Mouse (Mus musculus) adrenal gland, postnatal 36 days (tissue): ENCODE measurements at regions not wholly inside any gene's neighbourhood (a gene's known extent, or its start where the extent isn't known, plus 50 kb on each side); places are given as distances from the start of the nearest gene placed in this dataset.
A peak's percentile ranks its signal among the peaks of the same experiment; 100 is the strongest.

Experiments
- DNase-seq, 2 experiments: peaks; one replicate each; pipeline ENCODE4 v3.0.0; 2021; ENCODE audit warnings: mixed read lengths in 1 of 2

DNA sequence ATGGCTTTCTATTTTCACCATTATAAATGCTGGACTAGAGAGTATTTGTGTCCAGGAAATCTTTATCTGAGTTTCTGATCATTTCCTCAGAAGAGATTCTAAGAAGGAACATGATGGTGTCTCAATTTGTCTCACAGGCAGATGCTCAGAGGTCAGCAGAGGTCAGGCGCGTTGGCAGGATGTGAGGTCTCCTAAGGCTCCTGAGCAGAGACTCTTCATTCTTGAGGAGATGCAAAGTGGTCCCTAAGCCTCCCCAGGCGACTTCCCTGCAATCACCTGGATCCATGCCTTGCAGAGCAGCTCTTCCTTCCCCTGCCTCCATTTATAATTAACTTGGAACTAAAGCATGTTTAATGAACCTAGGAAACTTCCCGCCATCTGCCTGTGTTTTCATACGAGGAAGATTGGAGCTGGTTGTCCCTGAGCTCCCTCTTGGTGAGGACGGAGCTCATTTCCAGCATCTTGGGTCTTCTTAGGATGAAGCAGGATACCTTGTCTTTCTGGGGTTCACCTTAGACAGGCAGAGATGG, 71.8 kb downstream of the Arf2 start:
- DNase-seq, result no peak

DNA sequence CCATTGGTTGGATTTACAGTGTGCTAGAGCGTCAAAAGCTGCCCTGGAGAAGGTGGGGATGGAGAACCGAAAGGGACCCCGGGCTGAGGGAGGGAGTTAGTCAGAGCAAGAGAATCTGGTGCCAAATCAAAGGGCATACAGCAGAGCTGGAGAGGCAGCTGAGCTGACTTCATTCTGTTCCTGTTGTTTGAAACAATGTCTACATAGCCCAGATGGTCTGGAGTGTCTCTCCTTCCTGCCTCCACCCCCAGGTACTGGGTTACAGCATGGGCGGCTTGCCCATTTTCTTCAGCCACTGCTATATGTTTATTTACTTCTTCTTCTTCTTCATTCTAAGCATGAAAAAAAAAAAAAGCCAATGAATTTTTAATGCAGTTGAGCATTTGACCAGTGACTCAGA, 78.7 kb downstream of the Arf2 start:
- DNase-seq, result no peak

DNA sequence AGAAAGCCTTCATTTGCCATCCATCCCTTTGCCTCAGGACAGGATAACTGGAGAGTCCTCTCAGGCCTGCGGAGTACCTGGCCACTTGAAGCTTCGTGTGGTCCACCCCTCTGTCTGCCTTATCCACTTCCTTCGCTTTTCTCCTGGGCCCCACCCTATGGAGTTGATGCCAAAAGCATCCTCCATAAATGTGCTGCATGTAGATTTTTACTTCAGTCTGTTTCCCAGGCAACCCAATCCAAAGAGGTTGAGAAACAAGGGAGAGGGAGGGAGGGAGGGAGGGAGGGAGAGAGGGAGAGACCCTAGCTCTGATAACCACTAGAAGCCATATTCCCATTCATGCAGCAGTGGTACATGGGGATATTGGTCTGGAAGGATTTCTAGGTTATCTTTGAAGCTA, 80.7 kb upstream of the Crhr1 start:
- no peak for DNase-seq

DNA sequence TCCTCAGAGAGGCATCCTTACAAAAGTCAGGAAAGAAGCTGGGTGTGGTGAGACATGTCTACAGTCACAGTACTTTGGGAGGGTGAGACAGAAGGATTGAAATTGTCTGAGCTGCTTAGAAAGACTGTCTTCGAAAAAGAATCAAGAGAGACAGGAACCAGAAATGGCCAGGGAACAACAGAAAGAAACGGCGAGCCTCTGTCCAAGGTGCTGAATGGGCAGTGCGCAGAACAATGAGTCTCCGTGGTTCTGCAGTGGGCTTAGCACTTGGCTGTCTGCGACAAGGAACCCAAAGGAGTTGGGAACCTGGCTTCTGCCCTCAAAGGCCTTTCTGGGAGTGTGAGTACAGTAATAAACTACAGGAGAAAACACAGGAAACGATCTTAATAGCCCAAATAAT, 79.4 kb upstream of the Crhr1 start:
- DNase-seq, result peak; percentile 35 to 45

DNA sequence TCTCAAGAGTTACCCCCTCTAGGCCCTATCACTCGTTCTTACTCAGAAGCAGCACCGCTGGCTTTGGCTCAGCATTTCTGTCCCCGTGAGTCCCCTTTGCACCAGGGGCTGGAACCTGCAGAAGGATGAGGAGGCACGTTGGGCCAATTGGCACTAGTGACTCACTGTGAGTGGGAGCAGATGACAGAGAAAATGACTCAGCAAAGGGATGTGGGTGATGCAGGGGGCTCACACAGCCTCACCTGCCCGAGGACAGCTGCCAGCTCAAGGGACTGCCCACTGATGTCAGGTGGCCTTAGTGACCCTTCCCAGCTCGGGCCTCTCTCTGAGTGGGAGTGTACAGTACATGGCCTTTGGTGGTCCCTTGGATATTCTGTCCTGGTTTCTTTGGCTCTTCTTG, 76.7 kb upstream of the Crhr1 start:
- DNase-seq, result no peak

DNA sequence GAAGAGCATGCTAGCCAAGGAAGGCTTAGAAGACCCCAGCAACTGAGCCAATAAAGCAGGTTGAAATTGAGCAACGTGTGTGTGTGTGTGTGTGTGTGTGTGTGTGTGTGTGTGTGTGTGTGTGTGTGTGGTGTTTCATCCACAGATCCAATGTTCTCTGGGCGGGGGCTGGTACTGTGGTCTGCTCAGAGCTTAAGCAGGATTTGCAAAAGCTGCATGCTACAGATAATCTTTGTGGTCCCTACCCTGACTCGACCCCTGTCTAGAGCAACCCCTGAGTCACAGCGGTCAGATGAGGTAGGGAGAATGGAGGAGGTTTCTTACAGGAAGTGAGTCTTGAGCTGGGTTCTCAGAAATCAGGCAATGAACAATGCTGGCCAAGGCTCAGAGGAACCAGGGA, 75.6 kb upstream of the Crhr1 start:
- no peak for DNase-seq

DNA sequence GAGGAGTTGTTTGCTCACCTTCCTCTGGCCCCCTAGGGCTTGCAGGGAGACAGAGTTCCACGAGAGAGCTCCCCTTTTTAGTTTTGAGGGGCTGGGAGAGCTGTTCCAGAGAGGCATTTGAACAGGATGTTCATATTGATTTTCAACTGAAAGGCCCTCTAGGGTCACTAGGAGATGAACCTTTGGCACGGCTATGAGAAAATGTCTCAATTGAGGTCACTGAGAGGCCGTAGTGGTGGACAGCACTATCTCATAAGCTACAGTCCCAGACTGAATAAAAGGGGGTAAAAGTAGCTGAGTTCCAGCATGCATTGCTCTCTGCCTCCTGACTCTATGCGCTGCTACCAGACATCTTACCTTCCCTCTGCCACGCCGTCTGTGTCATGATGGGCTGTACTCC, 74.1 kb upstream of the Crhr1 start:
- DNase-seq, result no peak

DNA sequence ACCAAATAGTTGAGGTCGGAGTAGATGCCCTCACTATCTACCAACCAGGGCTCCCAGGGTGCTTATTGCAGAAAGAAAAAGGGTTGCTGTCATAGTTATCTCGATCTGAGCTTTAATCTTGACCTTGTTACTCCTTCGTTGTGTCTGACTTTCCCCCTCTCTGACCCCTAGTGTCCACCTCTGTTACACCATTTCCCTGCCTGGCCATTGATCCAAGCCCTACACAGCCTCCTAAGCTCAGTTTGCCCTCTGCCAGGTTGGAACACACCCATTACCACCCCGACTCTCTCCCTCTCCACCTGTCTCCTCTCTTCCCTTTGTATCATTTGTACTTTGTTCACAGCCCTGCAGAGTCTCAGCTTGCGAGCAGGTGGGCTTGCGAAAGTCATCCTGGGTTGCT, 73.6 kb upstream of the Crhr1 start:
- no peak for DNase-seq

DNA sequence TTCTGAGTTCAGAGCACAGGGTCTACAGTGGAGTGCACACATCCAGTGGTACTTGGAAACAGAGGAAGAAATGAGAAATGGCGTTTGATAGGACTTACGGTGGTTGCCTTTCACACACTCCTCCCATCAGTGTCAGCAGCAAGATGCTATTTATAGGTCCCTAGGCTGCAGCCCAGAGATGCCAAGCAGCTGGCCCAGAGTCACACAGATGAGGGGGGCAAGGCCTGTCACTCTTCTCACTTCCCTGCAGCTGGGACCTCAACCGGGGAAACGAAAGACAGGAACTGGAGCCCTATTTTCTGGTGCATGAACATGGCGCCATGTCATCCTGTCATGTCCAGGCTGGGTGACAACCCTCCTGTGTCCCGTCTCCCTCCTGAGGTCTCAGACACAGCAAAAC, 71.3 kb upstream of the Crhr1 start:
- no peak for DNase-seq

DNA sequence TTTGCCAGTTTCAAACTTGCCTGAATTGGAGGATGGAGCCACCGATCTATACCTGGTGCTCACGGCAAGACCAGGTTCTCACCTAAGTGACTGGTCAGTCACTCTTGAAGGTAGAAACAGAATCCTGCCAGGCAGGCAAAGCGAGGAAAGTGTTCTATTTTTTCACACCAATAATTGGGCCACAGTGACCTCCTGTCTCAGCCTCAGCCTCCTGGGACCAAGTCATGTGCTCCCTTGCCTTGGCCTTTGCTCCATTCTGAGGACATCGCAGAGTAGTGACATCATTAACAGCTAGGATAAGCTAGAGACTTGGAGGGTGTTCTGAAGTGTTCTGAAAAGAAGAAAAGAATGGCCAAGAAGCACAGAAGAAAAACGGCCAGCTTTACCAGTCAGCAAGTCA, 67.5 kb upstream of the Crhr1 start:
- DNase-seq, result peak; percentile 10 to 15

DNA sequence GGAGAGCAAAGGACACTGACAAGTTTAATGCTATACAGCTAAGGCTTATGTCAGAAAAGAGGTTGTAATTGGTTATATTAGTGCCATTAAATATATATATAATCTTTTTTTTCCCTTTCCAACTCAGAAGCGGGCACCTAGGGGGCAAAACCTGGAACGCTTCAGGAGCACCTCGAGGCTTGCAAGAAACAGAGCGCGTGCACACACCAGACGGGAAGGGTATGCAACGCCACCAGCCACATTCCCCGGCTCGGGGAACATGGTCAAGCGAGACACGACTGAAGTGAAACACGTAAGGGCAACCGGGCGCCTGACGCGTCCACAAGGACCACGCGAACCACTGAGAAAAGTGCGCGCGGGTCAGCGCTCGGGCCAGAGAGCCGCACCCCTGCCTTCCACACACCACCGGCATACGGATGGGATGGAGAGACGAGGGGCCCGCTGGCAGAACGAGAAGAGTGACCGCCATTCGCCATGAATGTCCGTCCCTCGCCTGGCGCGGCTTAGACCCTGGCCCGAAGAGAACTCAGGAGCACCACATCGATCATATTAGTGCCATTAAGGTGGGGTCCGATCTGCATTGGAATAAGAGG, 60.0 kb upstream of the Crhr1 start:
- no peak for DNase-seq

DNA sequence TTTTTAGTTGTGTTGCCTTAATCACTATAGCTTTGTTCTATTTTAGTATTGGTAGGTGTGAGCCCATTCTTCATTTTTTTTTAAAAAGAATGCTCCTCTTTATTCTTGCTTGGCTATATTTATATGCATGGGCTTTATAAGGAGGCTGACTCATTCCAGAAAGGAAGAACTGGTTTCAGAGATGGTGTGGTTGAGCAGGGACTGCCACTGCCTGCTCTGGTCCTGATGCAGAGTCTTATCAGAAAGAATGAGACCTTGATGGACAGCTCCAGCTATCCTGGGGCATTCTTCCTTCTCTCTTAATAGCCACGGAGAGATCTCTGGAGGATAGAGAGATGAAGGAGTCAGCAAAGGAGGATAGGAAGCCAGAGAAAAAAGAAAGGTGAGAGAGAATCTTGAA, 57.9 kb upstream of the Crhr1 start:
- DNase-seq, result no peak

DNA sequence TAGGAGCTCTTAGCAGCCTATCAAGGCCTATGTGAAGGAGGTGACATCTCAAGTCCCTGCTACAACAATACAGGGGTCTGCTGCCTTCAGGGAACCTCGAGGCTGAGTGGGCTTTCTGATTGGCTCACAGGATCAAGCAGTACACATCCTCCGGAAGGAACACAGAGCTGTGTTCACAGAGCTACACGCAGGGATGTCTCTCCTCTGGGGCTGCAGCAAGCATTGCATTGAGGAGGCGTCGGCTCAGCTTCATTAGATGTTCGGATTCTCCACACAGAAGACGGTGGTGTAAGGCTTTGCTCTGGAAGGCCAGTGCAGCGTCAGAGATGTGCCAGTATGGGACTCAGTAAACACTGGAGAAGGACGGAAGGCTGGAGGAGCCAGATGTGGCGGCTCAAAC, 57.3 kb upstream of the Crhr1 start:
- DNase-seq, result no peak

DNA sequence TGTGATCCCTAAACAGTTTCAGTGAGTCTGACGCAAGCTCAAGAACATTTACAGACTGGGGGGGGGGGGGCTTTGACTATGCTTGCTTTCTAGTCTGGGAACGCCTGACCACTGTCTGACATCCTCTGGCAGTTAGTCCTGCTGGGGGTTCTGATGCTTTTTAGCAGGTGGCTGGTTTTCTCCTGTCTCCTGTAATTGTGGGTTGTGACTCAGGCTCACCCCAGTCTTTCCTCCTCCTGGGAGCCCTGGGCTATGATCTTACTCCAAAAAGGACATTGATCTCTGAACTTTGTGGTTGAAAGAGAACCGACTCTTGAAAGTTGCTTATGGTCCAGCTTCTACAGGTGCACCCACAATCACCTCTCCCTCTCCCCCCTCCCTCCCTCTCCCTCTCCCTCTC, 50.6 kb upstream of the Crhr1 start:
- DNase-seq, result no peak
